Comparison of ENCODE assay signal across 31 mouse cellular contexts in the genomic region with DNA sequence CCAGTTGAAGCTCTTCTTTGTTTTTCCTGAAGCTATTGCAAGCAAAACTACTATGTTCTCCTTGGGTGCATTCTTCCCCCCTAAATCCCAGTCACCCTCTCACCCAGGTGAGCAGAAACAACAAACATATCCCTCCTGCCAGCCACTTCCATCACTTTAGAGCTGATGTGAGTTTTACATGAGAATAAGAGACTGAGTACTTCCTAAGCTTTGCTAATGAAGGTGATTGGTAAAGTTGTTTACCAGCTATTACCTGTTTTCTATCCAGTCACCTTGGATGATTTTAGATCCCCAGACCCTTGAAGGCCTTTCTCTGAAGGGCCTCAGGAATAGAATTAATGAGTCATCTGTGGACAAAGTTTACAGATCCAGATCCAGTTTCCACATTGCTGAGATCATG. TPM values are rescaled to one million over a fixed set of nuclear protein-coding genes. Genes with fewer than 3 reads are reported as not detected.
A peak's percentile ranks its signal among the peaks of the same experiment; 100 is the strongest.
DNase-seq lines count a peak whose midpoint lies in the region; ATAC-seq and TF ChIP-seq lines count a peak whose summit lies in the region.
"Had no signal": no experiment of that assay in that cellular context is flagged by ENCODE, and none has a peak within 500 bp of the region (broad histone marks: within the 10 kb centered on the region; RNA-seq: fewer than 3 reads in every experiment).

No protein-coding gene starts in this region.

- ATAC-seq in stomach, postnatal 0 days (ENCODE audit: low FRiP score, low TSS enrichment): no peak
- ATAC-seq: CD4-positive, CD25-positive, alpha-beta regulatory T cell, adult 4 months; forebrain, embryonic 14.5 days; forebrain, embryonic 16.5 days; Patski had no signal

- DNase-seq in testis, postnatal 14 days (ENCODE audit: low spot score): no peak
- DNase-seq in R1 (ENCODE audit: low read depth, low spot score) (peak; percentile 8), ZHBTc4 (ENCODE audit: low read depth, low spot score) (peak; percentile 19)
- no peak for DNase-seq in layer of hippocampus, adult 9-11 months
- no peak for DNase-seq in stomach, postnatal 0 days (ENCODE audit: low spot score)
- DNase-seq: adrenal gland, adult 2 months; adrenal gland, postnatal 10 days; adrenal gland, postnatal 25 days; B cell, adult 2 months; cerebellum, adult 11 months; cerebellum, adult 18-20 months; cerebellum, adult 8-10 months; cerebellum, adult 9-11 months; cerebellum, postnatal 14 days; cerebellum, postnatal 36 days; embryo, embryonic 11 days had no signal

- no peak overlapping the region for H3K4me2 ChIP-seq in stomach, postnatal 0 days (replicated peaks; ENCODE audit: low read depth)
- H3K4me2 ChIP-seq: embryonic facial prominence, embryonic 13.5 days; embryonic facial prominence, embryonic 15.5 days; forebrain, embryonic 12.5 days had no signal

- peak overlapping the region; percentile 30; the same call in 1 of the 2 replicates for H3K4me3 ChIP-seq in testis, adult 2 months (ENCODE audit: control insufficient read depth, low read depth, low read length)
- no peak overlapping the region for H3K4me3 ChIP-seq in stomach, postnatal 0 days (ENCODE audit: low read depth, low read length)
- H3K4me3 ChIP-seq: embryonic facial prominence, embryonic 13.5 days; embryonic facial prominence, embryonic 15.5 days; erythroblast, embryonic 14.5 days; forebrain, embryonic 10.5 days; forebrain, embryonic 12.5 days had no signal

- no peaks in the 10 kb centered on the region for H3K9me3 ChIP-seq in stomach, postnatal 0 days (ENCODE audit: control insufficient read depth, low read length)
- H3K9me3 ChIP-seq: embryonic facial prominence, embryonic 13.5 days; embryonic facial prominence, embryonic 15.5 days; forebrain, embryonic 10.5 days; forebrain, embryonic 12.5 days had no signal

- no peaks in the 10 kb centered on the region for H3K27me3 ChIP-seq in testis, adult 2 months (ENCODE audit: control insufficient read depth, insufficient read depth, low read length)
- no peaks in the 10 kb centered on the region for H3K27me3 ChIP-seq in stomach, postnatal 0 days (ENCODE audit: control insufficient read depth, insufficient read depth, low read length)
- H3K27me3 ChIP-seq: CH12.LX; embryonic facial prominence, embryonic 15.5 days; forebrain, embryonic 12.5 days; Patski had no signal

- no peak for TF ChIP-seq EP300 in stomach, postnatal 0 days (optimal IDR thresholded peaks at IDR 0.05)

- no peaks in the 10 kb centered on the region for H3K36me3 ChIP-seq in testis, adult 2 months (ENCODE audit: control insufficient read depth, insufficient read depth, low read length)
- no peaks in the 10 kb centered on the region for H3K36me3 ChIP-seq in stomach, postnatal 0 days (ENCODE audit: control insufficient read depth, insufficient read depth, low read length)
- H3K36me3 ChIP-seq: embryonic facial prominence, embryonic 13.5 days; embryonic facial prominence, embryonic 15.5 days; forebrain, embryonic 10.5 days; forebrain, embryonic 12.5 days; G1E had no signal

- no peak for TF ChIP-seq CTCF in testis, adult 2 months (IDR thresholded peaks at IDR 0.05; ENCODE audit: control insufficient read depth, insufficient read depth, insufficient replicate concordance, low read depth, low read length)
- TF ChIP-seq CTCF in stomach, postnatal 0 days (IDR thresholded peaks at IDR 0.05; ENCODE audit: low read depth): no peak

- TF ChIP-seq POLR2A in testis, adult 2 months (IDR thresholded peaks at IDR 0.05; ENCODE audit: control insufficient read depth, low read depth, low read length): no peak

- no peak overlapping the region for H3K9ac ChIP-seq in stomach, postnatal 0 days (ENCODE audit: low read length)
- H3K9ac ChIP-seq: embryonic facial prominence, embryonic 13.5 days; embryonic facial prominence, embryonic 15.5 days; forebrain, embryonic 12.5 days had no signal

- no peak overlapping the region for H3K27ac ChIP-seq in testis, adult 2 months (ENCODE audit: control insufficient read depth, insufficient read depth, low read depth, low read length)
- H3K27ac ChIP-seq in stomach, postnatal 0 days (replicated peaks): no peak overlapping the region
- H3K27ac ChIP-seq: embryonic facial prominence, embryonic 13.5 days; embryonic facial prominence, embryonic 15.5 days; forebrain, embryonic 10.5 days; forebrain, embryonic 12.5 days had no signal

- no peaks in the 10 kb centered on the region for H3K4me1 ChIP-seq in testis, adult 2 months (ENCODE audit: control insufficient read depth, insufficient read depth, low read length)
- no peaks in the 10 kb centered on the region for H3K4me1 ChIP-seq in stomach, postnatal 0 days (replicated peaks; ENCODE audit: control insufficient read depth, insufficient read depth)

RNA-seq across cellular contexts. Expression of a gene that starts 29.4 kb away (rescaled TPM):
- not detected in 2 replicates for polyA plus RNA-seq in testis, adult 2 months (2012; rRNA removed)
- polyA plus RNA-seq in stomach, postnatal 0 days (2015; fragmentation: Nextera tagmentation; extraction: Ambion mirVana): not detected in 2 replicates
- polyA plus RNA-seq: adrenal gland, adult 2 months; brain, embryonic 14.5 days; CD4-positive, CD25-positive, alpha-beta regulatory T cell, adult 4 months; embryonic facial prominence, embryonic 11.5 days; embryonic facial prominence, embryonic 13.5 days; embryonic facial prominence, embryonic 15.5 days; erythroblast, embryonic 14.5 days; forebrain, embryonic 10.5 days; forebrain, embryonic 12.5 days; forebrain, embryonic 14.5 days; forebrain, embryonic 16.5 days; frontal cortex, adult 2 months; G1E; Patski had no signal

Comparison
In these comparisons a context has a peak if more than half of its experiments do, and no peak if none do; other contexts are left out.
1. DNase-seq: peak in R1 (single experiment) and ZHBTc4 (single experiment); none in testis, postnatal 14 days (single experiment), layer of hippocampus, adult 9-11 months (single experiment) and stomach, postnatal 0 days (single experiment).